Mouse (Mus musculus) gastrocnemius, postnatal 36 days (tissue): ENCODE results near the gene Ankmy1. TPM values are rescaled to one million over a fixed set of nuclear protein-coding genes. Genes with fewer than 3 reads are reported as not detected.

Experiments used
- DNase-seq, 2 experiments: peaks; one replicate each; pipeline ENCODE4 v3.0.0; 2022
- intact Hi-C: fragments of 180-260 bp; cut with DNase I; formaldehyde crosslinking; loops from one replicate; pipeline ENCODE4 v1.15.1; 2025
- total RNA-seq, 2 experiments: library from RNA; stranded (reverse); gene quantifications; 2 replicates each; pipeline ENCODE4 v1.2.3; 2021

The Ankmy1 gene
- total RNA-seq, 2 experiments from 2014 or later, result 0.10 to 0.18 TPM

- intact Hi-C loops, result no loop called here
- DNase-seq, result no peak
These were observed 24.5 kb downstream of the Ankmy1 start for GRCm38 (mm10) chr1:92878066-92878741.

DNA sequence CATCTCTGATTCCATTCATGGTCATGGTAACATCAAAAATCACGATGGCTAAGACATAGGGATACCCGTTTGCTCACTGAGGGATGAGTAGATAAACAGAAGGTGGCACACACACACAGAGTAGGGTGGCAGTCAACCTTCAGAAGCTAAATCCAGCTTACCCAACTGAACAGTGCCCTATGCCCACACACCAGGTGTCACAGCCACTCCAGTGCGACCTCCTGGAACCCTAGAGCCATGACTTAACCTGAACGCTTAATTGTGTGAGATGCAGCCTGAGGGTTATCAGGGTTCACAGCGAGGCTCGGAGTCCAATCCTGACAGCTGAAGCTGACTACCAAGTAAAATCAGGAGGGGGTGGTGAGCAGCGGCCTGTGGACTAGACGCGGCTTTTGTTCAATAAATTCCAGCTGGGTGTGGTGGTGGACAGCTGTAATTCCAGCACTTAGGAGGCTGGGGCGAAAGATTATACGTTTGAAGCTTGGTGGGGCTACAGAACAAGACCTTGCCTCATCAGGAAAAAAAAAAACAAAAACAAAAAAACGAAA is 25.2 kb downstream of the Ankmy1 start:
- DNase-seq, result no peak
- intact Hi-C loops, result no loop called here

- DNase-seq, result no peak
- intact Hi-C loops, result no loop called here
These were observed 27.2 kb downstream of the Ankmy1 start for GRCm38 (mm10) chr1:92875360-92876111.

- intact Hi-C loops, result no loop called here
- no peak for DNase-seq
These were observed 28.7 kb downstream of the Ankmy1 start for GRCm38 (mm10) chr1:92874011-92874410.

DNA sequence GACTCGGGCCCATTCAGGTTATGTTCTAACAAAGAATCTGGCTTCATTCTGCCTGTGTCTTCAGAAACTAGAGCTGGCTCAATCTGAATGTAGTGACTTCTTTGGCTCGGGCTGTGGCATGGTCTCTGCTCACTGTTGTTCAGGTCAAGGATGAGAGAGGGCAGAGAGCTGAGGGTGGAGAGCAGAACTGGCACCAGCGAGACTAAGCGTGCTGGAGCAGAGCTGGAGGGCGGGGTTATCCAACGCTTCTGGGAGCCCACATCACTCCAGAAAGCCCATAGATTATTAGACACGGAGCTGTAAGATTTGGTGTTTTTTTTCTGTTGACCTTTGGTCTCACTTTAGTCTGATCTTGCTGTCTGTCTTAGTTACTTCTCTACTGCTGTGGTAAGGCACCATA is 30.0 kb downstream of the Ankmy1 start:
- DNase-seq, result no peak
- intact Hi-C loops, result no loop called here

DNA sequence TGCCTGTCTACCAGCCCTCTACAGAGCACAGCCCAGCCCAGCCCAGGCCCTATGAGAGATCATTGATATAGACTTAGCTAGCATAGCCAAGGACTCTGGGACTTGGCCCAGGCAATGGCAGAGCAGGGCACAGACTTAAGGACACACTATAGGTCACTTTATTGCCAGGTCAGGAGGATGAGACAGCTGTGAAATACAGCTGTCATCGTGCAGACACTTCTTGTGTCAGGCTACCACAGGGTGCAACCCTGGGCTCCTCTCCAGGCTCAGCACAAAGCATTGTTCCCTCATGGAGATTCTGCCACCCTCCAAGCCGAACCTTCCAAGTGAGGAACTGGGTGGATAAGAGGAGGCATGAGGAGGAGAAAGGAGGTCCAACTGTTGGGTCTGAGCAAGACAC is 32.7 kb downstream of the Ankmy1 start:
- no peak for DNase-seq

GRCm38 (mm10) chr1:92866170-92866569 is 36.5 kb downstream of the Ankmy1 start:
- DNase-seq, result no peak
- intact Hi-C loops, result no loop called here

More for the DNA sequence above, 32.7 kb downstream of the Ankmy1 start:
- intact Hi-C loops, result no loop called here

DNA sequence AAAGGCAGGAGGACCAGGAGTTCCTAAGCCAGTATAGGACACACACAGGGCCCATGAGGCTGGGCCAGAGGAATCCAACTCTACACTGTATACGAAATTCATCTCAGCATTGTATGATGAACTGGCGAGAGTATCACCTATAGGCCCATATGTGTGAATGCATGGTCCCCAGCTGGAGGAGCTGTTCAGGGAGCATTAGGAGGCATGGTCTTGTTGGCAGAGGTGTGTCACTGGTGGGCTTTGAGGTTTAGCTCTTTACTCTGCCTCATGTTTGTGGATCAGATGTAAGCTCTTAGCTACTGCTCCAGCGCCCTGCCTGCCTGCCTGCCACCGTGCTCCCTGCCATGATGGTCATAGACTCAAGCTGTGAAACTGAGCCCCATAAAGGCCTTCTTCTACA is 39.4 kb downstream of the Ankmy1 start:
- intact Hi-C loops, result no loop called here
- DNase-seq, result no peak

DNA sequence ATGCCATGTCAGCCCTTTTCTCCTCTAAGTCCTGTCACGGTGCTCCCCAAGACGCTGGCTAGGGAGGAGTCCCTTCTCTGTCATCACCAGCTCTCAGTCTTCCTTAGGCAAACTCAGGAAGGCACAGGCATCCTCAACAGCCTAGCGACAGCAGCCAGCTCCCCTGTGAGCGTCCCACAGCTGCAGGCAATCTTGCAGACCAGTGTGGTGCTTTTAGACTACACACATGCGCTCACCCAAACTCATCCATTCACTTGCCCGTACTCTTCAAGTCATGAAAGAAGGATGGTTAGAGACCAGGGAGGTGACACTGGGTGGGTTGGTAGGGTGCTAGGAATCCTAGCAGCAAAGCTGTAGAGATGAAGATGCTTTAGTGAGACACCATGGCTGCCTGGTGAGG is 41.2 kb downstream of the Ankmy1 start:
- no peak for DNase-seq

GRCm38 (mm10) chr1:92852450-92852849 is 50.3 kb downstream of the Ankmy1 start:
- intact Hi-C loops, result no loop called here
- no peak for DNase-seq

More for the DNA sequence above, 41.2 kb downstream of the Ankmy1 start:
- intact Hi-C loops, result no loop called here

DNA sequence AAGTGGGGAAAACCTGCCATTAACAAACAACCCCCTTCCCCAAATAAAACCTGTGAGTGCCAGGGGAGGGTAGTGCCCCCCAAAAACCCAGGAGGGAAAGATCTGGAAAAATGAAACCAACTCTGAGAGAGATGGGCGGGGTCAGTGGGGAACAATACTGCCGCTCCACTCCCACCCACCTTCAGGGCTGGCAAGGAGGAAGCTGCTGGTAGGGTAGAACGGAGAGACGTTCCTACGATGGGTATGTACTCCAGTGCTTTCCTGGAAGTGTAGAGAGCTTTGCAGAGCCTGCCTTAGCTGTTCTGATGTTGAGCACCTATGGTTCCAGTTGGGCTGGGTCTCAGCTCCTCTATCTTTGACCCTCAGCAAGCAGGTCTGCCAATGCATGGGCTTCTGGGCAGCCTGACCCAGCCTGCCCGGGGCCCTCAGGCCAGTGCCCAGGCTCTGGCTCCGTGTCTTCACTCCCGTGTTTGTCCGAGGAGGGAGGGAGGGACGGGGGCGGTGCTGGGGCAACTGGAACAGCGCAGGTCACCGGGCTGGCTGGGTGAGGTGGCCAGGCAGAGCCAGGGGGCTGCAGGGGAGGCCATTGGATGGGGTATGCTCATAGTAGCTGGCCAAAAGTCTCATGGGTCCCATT is 52.6 kb downstream of the Ankmy1 start:
- no peak for DNase-seq
- intact Hi-C loops, result loop anchor here (5.0 kb wide), 1 partner anchor 47 kb away; no protein-coding TSS in a partner anchor

- no peak for DNase-seq
- intact Hi-C loops, result loop anchor here (5.0 kb wide), 1 partner anchor 48 kb away; no protein-coding TSS in a partner anchor
These were observed 53.2 kb downstream of the Ankmy1 start for GRCm38 (mm10) chr1:92849491-92849890.

DNA sequence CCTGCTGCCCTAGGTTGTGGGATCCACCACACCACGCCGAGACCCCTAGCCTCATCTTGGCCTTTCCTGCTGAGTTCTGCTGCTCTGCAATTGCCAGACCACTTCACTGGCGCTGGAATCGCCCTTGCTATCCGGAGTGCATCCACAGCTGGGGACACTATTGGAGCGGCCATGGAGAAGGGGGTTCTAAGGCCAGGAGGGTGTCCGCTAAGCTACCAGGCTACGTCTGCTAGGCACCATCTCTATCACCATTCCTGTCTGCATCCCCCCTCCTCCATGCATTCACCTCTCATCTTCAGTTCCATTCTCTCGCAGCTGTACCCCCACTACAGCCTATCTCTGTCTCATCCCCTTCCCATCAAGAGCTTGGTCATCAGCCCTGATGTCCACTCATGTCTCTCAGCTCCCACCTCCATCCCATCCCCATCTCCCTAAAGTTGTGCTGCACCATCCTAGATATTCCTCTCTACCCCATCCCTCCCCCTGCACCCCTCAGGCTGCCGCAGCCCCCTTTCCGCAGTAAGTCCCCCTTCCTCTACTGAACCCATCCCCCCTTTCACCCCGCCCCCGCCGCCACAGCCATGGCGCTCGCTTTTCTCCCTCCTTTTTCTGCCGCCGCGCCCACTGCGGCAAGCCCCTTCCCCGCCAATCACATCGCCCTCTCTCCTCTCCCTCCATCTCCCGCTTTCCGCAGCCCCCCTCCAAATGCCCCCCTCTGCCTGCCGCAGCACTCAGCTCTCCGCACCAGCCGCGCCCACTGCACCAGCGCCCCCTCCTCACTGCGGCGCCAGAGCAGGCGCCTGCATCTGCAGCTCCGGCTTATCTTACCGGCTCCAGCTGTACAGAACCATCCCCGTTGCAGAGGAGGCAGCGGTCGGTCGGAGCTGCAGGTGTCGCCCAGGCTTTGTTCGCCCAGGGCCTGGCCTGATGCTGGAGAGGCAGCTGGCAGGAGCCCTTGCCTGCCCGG is 54.5 kb downstream of the Ankmy1 start:
- intact Hi-C loops, result loop anchor here (5.0 kb wide), 1 partner anchor 49 kb away; no protein-coding TSS in a partner anchor
- no peak for DNase-seq

DNA sequence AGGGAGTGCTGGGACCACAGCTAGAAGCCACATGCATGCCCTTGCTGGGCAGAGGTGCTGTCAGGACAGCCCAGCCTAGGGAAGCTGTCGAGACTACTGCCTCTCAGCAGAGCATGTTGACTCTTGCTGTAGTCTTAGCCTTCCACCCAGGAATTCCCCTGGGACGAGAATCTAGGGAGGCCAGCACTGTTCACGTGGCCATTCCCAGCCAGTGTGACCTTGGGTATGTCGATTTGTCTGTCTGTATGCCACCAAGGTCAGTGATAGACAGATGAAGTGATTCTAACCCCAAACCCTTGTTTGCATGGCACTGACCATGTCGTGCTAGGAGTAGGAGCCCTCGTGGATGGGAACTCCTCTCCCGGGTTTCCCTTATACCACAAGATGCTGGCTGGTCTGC is 56.8 kb downstream of the Ankmy1 start:
- no peak for DNase-seq
- intact Hi-C loops, result loop anchor here (5.0 kb wide), 1 partner anchor 51 kb away; no protein-coding TSS in a partner anchor

DNA sequence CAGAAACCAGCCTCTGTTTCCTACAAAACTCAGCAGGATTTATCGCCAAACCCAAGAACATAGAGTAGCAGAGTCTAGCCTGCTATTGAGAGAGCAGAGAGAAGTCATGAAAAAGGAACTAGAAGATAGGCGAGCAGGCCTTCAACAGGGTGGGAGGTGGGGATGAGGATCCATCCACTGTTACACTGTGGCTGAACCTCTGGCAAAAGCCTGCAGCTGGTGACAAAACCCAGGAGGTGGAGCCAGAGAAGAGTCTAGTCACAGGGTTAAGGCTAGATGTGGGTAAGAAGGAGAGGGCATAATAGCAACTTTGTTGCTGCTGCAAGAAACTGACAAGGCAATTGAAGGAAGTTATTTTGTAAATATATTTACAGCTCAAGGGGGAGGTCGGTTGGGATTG is 61.3 kb downstream of the Ankmy1 start:
- DNase-seq, result no peak
- intact Hi-C loops, result no loop called here

DNA sequence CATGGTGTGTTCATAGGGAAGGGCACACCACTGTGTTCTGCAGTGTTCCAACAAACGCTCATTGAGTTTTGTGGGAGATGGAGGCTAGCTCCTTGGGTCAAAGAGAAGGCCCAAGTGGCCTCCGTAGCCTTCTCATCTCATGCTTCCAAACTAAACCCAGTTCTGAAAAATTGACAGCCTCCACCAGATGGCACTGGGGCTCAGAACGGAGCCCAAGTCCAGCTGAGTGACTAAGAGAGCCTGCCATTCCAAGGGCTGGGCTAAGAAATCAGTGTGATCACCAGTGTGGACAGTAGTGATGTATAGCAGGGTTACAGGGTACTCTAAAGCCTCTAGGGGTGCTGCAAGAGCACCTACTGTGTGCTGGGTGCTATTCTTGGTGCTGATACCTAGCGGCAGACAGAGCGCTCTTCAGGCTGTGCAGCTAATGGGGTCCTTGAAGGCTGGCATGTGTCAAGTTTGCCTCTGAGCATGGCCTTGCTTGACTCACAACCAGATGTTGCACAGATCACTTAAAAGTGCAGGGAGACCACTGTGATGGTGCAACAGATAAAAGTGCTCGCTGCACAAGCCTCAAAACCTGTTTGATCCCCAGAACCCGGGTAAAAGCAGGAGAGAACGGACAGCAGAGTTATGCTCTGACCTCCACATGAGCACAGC is 62.3 kb downstream of the Ankmy1 start:
- intact Hi-C loops, result no loop called here
- no peak for DNase-seq

DNA sequence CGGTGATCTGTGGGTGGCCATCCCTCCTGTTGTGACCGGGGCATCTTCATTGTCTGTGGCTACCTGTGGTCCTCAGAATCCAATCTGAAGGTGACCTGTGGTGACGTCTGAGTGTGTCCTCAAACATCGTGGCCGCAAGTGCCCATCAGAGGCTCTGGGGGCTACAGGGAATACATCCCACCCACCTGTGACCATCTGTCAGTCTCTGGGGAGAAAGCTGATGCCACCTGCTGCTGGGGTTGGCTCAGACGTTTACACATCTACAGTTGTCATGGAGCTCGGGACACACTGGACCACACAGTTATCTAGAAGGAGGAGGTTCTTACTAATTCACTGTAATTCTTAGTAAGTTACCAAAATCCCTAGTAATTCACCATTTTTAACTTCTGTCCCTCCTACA is 63.5 kb downstream of the Ankmy1 start:
- intact Hi-C loops, result no loop called here
- no peak for DNase-seq

- peak; percentile 46 to 53 for DNase-seq
- intact Hi-C loops, result no loop called here
These were observed 64.5 kb downstream of the Ankmy1 start for GRCm38 (mm10) chr1:92837931-92838833.
